Mouse (Mus musculus): ENCODE results near the gene Efl1. TPM values are rescaled to one million over a fixed set of nuclear protein-coding genes. Genes with fewer than 3 reads are reported as not detected.
"Not testable (repeated sequence)": the region's sequence is repeated elsewhere in the genome, so short reads cannot be mapped to it uniquely, and the experiment has no call there.

The Efl1 gene
- total RNA-seq, 2 experiments from 2014 or later = 11.8 to 12.8 TPM

DNA sequence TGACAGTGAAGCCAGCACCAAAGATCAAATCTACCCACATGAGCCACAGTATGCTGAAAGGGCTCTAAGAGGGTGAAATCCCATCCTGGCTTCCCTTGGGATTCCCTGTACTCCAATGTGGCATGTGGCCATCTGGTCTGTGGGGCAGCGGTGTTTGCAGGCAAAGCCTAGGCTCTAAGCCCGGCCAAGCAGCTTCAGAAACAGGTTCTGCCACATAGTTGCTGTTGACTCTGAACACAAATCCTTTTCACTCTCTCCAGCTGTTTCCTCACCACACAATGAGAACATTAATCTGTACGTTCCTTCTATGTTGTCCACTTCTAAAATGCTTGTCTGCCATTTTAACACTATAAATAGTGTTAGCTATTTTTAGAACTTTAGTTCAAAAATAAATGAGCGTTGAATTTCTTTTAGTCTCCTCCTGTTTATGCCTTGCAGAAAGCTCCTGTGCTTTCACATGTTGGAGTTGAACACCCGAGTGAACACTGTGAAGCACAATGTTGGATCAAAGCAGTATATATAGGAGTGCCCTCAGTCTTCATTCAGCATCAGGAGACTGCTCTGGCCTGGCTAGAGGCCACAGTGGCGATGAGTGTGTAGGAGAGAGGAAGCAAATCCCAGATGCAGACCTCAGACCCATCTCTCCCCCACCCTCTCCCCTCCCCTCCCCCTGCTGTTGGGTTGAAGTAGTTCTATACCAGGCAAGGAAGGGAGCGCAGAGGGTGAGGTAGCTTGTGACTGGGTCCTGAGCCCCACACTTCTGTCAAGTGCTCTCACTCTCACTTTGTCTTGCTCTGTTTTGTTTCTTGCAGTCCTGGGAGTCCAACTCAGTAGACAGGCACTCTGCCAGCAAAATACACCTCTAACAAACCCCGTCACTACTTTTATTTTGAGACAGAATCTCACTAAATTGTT lies 104.0 kb downstream of the Efl1 start:
- no peak for ATAC-seq (ENCODE audit: poor library complexity, severe bottlenecking)

DNA sequence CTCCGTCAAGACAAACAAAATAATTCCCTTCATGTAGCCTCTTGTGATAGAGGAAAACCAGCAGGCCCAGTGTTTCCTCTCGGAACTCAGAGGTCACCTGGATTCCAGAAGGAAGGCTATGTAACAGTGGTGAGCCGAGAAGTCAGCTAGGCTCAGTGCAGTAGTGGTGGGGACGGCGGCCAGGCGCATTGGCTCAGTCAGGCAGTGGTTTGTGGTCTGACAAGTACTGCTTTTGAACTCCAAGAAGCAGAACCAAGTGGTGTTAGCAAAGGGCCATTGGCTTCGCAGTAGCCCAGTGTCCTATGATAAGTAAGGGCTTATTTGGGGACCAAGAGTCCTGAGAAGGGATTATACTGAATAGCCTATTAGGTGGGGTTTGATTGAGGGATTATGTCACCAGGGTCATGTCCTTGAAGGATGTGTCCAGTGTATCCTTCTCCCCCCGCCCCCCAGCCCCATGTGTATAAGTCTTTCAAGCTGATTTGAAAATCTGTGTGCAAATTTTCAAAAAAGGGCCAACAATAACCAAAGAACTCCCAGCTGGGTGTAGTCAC lies 107.3 kb downstream of the Efl1 start:
- ATAC-seq (ENCODE audit: poor library complexity, severe bottlenecking) = peak; percentile 64

DNA sequence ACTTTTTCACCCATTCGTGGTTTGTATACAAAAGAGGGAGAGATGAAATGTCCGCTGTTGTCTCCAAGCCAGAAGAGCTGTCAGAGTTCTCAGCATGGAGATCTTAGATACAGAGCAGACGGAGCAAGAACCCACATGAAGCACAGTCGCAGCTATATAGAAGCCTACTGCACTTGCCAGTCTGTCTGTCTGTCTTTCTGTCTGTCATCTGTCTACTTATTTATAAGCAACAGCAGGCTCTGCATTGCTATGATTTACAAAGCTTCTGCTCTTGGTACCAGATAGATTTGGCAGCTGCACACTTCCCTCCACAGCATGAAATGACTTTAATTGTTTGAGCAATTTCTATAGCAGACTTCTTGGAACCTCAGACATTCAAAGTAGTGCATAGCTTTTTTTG lies 110.1 kb downstream of the Efl1 start:
- ATAC-seq (ENCODE audit: poor library complexity, severe bottlenecking) = no peak

- ATAC-seq (ENCODE audit: poor library complexity, severe bottlenecking) = no peak
These were observed 110.7 kb downstream of the Efl1 start for GRCm38 (mm10) chr7:82759091-82759490.

- ATAC-seq (ENCODE audit: poor library complexity, severe bottlenecking) = peak; percentile 33; the same call in 1 of the 2 replicates
These were observed 116.5 kb downstream of the Efl1 start for GRCm38 (mm10) chr7:82764951-82765350.

DNA sequence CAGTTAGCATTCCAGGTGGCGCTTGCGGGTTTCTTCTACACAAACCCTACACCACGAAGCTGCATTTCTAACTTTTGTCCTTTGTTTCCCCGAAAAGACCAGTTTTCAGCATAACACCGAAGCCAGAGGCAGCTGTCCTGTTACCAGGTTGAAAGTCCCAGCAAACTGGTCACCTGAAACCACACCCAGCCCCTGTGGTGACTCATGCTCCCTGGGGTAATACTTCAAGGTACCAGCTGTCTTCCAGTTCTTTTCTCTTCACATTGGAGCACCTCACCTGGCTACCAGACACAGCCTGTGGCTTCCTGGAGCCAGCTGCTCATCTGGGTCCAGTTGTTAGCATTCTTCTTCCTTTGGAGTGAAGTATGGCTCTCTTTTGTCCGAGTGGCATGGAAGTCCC lies 118.2 kb downstream of the Efl1 start:
- ATAC-seq (ENCODE audit: poor library complexity, severe bottlenecking) = no peak

DNA sequence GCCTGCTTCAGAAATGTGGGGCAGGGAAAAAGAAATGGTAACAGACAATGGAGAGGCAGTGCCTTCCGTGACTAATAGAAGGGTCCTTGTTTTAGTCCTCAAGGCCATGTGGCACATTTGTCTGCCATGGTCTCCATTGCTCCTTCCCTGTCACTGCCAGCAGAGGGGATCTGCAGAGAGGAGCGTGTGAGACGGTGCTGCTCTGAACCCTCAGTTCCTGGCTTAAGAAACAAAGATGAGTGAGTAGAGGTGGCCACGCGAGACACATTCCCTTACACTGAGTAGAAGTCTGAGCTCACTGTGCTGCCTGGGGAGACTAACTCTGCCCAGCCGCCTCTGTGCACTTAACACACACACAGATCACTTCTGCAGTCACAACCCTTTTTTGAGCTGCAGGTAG lies 121.8 kb downstream of the Efl1 start:
- ATAC-seq (ENCODE audit: poor library complexity, severe bottlenecking) = no peak

DNA sequence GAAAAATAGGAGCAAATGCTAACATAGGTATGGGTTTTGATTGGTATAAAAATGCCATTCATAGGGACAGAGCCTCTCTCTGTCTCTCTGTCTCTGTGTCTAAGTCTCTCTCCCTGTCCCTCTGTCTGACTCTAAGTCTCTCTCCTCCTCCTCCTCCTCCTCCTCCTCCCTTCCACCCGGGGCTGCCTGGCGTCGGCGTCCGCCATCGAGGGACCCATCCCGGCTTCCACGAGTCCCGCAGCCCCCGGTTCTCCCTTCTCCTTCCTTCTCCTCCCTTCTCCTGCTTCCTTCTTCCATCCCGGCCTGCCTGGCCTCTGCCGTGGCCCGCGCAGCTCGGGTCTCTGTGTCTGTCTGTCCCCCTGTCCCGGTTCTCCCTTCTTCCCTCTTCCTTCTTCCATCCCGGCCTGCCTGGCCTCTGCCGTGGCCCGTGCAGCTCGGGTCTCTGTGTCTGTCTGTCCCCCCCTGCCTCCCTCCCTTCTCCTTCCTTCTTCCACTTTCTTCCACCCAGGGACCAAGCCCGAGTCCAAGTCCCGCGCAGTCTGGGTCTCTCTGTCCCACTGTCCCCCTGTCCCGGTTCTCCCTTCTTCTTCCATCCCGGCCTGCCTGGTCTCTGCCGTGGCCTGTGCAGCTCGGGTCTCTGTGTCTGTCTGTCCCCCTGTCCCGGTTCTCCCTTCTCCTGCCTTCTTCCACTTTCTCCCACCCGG lies 122.7 kb downstream of the Efl1 start:
- peak; percentile 40; the same call in 1 of the 2 replicates for ATAC-seq (ENCODE audit: poor library complexity, severe bottlenecking)

DNA sequence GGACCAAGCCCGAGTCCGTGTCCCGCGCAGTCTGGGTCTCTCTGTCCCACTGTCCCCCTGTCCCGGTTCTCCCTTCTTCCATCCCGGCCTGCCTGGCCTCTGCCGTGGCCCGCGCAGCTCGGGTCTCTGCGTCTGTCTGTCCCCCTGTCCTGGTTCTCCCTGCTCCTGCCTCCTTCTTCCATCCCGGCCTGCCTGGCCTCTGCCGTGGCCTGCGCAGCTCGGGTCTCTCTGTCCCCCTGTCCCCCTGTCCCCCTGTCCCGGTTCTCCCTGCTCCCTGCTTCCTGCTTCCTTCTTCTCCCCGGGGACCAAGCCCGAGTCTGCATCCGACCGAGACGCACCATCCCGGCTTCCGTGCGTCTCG lies 123.2 kb downstream of the Efl1 start:
- not testable (repeated sequence) for ATAC-seq (ENCODE audit: poor library complexity, severe bottlenecking)

DNA sequence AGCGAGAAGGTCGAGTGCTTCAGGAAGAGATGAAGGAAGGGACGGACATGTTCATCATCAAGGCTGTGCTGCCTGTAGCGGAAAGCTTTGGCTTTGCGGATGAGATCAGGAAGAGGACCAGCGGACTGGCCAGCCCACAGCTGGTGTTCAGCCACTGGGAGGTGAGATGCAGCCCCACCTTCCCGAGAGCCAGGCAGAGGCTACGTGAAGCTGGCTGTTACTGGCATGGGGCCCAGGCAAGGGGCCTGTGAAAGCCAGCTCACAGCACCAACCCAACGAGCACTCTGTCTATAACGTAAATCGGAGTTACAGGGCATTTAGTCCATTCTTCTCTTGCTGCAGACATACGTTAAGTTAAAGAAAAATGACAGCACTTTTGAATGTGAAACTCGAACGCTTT lies 124.1 kb downstream of the Efl1 start:
- ATAC-seq (ENCODE audit: poor library complexity, severe bottlenecking) = no peak

DNA sequence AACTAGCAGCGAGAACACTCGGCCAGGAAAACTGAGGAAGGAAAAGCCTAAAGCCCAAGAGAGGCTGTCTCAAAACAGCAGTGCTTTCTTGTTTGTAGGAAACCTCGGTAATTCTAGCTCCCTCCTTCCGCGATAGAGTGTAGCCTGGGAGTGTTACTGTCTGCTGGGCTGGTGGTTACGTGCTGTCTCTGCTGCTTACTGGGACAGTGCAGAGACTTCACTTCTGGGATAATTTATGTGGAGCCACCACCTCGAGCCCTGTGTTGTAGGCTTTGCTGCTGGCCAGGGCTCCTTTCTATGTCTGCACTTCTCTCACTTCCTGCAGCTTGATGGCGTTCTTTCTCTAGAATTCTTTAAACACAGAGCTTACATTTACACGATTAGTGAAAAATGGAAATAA lies 124.7 kb downstream of the Efl1 start:
- no peak for ATAC-seq (ENCODE audit: poor library complexity, severe bottlenecking)

DNA sequence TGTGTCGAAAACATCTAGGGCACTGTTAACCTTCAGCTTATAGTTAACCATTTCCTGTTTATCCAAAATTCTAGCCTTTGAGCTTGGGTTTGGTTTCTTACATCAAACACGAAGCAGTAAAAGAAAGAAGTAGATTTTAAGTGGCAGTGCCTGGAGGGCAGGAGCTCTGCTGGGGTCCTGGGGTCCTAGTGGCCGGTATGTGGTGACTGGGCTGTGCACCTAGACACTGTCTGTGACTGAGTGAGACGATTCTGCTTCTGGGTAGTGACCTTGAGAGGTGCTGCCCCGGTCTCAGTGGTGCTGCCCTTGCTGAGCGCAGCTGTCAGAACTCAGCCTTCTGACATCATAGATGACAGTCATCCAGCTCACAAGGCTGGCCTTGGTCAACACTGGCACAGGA lies 125.5 kb downstream of the Efl1 start:
- no peak for ATAC-seq (ENCODE audit: poor library complexity, severe bottlenecking)

DNA sequence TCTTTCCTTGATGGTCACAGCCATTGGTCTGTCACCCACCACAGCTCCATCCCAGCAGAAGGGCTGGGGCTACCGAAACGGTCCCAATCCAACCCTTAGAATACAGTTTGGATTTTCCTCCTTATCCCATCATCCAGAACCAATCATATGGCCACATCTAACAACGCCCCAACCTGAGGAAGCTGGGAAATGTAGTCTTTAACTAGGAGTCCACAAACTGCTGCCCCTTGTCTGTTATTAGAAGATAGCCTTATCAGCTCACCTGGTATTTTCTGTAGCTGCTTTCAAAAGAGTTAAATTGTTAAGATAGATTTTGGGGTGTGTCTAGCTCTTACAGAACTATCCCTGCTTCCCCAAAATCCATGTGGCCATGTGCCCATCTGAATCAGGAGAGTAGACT lies 126.7 kb downstream of the Efl1 start:
- no peak for ATAC-seq (ENCODE audit: poor library complexity, severe bottlenecking)

DNA sequence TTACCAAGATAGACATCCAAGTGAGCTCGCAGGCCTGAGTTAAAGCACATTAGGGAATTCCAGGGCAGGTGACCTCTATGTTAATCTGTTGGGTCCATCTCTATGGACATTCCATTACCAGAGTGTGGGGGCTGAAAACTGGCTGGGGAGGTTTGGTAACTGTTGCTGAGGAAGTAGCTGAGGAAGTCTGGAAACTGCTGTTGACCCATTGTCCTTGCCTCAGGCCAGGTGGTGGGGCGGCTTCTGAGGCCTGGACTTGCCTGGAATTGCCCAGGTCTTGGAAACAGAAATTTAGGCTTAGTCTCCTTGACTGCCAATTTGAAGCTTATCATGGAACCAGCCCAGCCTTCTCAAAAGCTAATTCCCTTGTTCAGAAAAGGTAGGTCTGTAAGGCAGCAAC lies 134.7 kb downstream of the Efl1 start:
- ATAC-seq (ENCODE audit: poor library complexity, severe bottlenecking) = no peak

GRCm38 (mm10) chr7:82783693-82784092 lies 135.3 kb downstream of the Efl1 start:
- ATAC-seq (ENCODE audit: poor library complexity, severe bottlenecking) = no peak

- ATAC-seq (ENCODE audit: poor library complexity, severe bottlenecking) = 0 out of 2 replicates have a peak, but pooled peaks have one; percentile 40
These were observed 137.0 kb downstream of the Efl1 start for GRCm38 (mm10) chr7:82785335-82785934.

GRCm38 (mm10) chr7:82785970-82786647 lies 137.7 kb downstream of the Efl1 start:
- no peak for ATAC-seq (ENCODE audit: poor library complexity, severe bottlenecking)

DNA sequence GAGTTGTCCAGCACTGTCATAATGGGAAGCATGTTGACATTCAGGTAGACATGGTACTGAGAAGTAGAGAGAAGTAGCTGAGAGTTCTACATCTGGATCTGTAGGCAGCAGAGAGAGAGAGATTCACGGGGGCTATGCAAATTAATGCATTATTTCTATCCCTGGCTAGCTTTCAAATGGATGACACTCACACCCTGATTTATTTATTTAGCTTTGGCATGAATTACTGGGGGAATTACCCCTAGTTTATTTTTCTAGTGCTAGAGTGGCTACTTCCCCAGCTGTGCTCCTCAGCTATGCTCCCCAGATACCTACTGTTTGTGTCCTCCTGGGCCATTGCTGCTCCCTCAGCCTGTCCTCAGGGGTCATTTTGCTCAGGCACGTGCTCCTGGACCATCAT lies 144.2 kb downstream of the Efl1 start:
- no peak for ATAC-seq (ENCODE audit: poor library complexity, severe bottlenecking)

GRCm38 (mm10) chr7:82793111-82793510 lies 144.7 kb downstream of the Efl1 start:
- ATAC-seq (ENCODE audit: poor library complexity, severe bottlenecking) = no peak

- ATAC-seq (ENCODE audit: poor library complexity, severe bottlenecking) = no peak
These were observed 146.1 kb downstream of the Efl1 start for GRCm38 (mm10) chr7:82794542-82794941.

DNA sequence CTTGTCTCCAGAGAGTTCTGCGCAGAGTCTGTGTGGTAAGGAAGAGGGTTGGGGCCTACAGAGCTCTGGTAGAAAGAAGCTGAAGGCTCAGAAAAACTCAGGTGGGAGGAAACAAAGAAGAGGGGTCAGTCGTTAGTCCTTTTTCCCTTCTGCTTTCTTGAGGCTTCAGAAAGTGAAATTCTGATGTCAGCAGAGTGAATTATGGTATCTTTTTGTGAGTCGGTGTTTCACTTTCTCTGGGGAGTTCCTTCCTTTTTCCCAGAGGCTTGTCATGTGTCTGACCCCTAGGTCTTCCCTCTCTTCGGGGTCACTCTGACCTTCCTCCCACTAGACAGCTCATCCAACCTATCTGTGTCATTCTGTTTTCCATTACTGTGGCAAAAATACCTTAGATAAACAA lies 153.8 kb downstream of the Efl1 start:
- ATAC-seq (ENCODE audit: poor library complexity, severe bottlenecking) = peak; percentile 33

All from megakaryocyte, adult 5-6 weeks (primary cell).